Mouse (Mus musculus) layer of hippocampus, adult 8-10 months (tissue): ENCODE data around the gene Hc. TPM values are rescaled to one million over a fixed set of nuclear protein-coding genes. Genes with fewer than 3 reads are reported as not detected.

Source experiments
- DNase-seq, 2 experiments: peaks; one replicate each; pipeline ENCODE4 v3.0.0; 2022; ENCODE audit warnings: low spot score in 2 of 2
- total RNA-seq, 4 experiments: library from RNA; stranded (reverse); gene quantifications; 2 replicates each; pipeline ENCODE4 v1.2.4; 2022

Hc gene
- total RNA-seq, 4 experiments from 2014 or later: 0.11 to 0.48 TPM; not detected in 2

DNA sequence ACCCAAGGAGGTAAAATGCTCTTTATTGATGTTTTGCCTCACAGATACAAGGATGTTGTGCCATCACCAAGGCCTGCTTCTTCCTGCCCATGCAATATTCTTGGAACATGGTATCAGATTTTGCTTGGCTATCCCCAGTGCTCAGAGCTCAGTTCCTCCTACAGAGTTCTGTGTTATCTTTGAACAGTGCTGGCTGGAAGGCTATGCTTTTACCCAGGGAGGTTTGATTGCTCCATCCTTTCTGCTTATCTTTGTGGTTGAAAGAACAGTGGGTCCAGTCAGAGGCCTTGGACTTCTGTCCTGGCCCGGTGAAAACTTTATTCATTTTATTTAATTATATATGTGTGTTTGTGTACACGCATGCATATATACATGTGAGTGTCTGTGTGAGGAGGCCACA is 83.0 kb downstream of the Hc start:
- no peak for DNase-seq

DNA sequence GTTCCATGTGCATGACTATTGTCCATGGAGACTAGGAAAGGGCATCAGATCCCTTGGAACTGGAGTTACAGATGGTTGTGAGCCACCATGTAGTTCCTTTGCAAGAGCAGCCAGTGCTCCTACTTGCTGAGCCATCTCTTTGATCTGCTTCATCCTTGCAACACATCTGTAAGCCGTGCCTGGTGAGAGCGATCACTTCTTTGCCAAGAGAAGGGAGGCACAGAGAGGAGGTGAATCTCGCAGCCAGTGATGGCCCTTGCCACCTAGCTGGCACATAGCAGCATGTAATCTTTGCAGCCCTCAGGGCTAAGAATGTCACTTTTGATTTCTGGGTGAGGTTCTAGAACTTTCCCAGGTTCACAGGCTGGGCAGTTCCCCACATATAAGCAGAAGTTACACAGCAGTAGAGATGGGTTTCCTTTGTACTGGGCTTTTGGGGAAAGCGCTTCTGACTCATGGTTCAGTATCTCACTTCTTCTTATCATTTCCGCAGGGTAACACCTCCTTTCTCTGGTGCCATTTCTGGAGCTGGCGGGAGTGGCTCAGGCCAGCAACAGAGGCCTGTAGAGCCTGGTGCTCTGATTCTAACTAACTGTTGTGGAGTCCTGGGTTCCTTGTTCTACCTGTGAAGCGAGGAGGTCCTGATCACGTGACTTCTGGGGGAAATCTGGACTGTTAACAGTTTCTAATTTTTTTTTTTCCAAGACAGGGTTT is 84.1 kb downstream of the Hc start:
- DNase-seq: no peak

DNA sequence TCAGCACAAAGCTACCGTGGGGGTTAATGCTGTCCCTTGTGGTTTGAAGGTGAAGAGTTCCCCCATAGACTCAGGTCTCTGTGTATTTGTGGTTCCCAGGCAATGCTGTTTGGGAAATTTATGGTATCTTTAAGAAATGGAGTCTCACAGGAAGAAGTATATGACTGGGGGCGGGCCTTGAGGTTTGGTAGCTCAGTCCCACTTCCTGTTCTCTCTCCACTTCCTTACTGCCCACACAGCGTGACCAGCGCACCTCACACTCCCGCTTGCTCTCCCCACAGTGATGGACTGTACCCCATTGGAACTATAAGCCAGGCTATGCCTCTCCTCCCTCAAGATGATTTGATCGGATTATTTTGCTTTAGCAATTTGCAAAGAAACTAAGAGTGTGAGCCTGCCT is 84.8 kb downstream of the Hc start:
- DNase-seq: no peak

DNA sequence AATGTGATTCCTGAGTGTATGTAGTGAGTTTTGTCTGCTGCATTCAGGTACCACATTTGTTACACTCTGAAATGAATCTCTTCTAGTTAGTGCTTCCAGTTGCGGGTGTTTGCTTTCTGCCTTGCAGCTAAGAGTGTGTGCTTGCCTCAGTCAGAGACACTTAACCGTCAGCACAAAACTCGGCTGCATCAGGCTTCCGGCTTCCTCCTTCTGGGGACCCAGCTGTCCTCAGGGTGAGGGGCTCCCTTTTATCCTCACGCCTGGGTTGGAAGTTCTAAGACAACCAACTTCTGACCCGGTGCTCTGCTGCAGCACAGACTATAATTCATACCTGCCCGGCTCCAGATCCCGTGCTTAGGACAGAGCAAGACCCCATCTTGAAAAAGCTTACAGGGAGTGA is 88.2 kb downstream of the Hc start:
- DNase-seq: no peak

DNA sequence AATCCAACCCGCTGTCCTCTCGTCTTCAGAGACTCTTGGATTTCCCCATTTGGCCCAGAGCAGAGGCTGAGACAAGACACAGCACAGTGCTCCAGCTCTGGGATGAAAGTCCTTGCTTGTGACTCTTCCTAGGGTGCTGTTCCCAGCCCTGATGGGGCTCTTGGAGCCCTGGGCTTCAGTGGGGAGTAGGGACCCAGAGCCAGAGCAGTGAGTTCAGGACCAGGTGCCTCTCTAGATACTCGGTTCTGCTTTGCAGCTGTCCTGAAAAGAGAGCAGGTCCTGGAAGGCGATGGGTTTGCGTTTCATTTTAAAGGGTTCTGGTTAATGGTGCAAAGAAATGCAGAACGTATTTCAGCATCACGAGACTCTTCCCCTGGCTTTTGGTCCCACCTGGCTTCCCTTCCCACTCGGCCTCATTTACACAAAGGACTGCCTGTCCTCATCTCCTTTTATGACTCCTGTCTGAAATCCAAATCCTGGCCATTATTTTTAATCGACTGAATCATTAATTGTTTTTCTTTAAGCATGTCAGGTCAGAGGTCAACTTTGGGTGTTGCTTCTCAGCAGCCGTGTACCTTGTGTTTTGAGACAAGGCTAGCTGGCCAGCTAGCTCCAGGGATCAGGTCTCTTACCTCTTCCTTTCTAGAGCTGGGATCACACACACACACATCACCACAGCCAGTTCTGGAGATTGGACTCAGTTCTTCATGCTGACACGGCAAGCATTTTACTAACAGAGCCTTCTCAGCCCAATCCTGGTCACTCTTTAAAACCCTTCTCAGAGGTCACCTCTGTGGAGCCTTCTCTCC is 90.0 kb downstream of the Hc start:
- DNase-seq: no peak

DNA sequence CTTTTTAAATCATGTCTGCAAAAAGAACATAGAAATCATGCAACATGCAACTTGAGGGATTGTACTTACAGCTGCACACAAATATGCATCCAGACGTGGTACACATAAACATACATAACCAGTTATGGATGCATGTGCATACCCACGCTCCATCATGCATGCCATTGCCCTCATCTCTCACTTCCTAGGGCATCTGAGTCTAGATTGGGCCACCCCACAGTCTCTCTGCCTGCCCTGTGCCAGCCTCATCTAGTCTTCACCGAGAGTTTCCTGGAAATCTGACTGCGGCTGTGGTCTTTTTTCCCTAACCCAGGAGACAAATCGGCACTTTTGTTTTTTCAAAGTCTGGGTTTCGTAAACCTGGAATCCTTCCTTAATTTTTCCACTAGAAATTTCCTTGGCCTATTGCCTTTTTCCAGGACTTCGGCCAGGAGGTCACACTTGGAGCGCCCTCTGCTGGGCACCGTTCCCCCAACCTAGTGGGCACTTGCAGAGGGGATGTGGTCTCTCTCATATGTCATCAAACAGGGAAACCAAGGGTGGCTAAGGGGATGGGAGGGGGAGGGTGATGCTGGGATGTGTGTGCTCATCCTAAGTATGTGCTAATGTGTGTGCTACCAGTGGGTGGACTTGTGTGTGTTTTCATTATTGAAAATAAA is 91.0 kb downstream of the Hc start:
- peak in 1 of 2 experiments; percentile 43 for DNase-seq

DNA sequence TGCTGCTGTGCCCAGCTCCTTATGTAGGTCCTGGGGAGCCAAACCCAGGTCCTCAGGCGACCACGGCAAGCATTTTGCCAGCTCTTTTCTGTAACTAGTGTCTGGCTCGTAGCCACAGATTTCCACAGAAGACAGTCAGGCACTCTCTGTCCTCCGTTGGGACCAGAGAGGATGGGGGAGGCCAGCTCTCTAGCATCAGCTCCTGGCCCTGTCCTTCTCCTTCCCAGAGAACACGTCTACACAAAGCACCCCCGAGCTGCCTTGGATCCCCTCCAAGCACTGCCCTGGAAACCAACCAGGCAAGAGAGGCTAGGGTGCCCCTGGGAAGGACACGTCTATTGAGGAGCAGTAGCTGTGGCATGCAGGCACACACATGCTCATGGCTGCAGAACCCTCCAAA is 92.1 kb downstream of the Hc start:
- DNase-seq: no peak

DNA sequence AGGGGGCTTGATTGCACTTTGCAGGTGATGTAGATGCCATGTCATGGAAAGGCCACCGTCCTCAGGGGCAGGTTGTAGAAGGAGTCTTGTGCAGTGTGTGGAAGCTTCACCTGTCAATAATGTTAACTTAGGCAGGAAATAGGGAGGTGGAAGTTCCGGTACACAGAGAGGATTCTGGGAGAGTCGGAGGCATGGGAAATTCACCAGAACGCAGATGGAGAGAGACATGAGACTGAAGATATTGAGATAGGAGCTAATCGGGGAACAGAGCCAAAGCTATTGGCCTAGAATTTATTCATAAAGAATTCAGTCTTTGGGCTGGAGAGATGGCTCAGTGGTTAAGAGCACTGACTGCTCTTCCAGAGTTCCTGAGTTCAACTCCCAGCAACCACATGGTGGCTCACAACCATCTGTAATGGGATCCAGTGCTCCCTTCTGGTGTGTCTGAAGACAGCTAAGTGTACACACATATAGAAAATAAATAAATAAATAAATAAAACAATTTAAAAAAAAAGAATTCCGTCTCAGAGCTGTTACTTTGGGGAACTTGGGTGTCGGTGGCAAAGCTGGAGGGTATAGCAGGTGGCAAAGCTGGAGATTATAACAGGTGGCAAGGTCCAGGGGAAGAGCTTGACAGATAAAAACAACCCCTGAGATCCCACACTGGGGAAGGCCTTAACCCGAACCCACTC is 94.8 kb downstream of the Hc start:
- DNase-seq: no peak

DNA sequence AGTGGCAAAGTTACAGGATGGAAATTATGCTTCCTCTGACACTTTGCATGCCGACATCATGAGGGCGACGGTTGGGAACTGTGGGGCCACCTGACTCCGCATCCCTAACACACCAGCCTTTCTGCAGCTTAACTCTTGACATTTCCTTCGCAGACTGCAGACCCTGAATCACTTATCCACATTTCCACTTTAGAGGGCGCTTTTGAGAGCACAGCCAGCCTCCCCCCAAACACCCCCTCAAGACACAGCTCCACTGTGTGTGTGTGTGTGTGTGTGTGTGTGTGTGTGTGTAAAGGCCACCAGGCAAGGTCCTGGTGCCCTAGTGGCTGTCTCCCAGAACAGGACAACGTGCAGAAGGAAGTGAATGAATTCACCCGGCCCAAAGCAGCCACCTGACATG is 95.4 kb downstream of the Hc start:
- DNase-seq: no peak

DNA sequence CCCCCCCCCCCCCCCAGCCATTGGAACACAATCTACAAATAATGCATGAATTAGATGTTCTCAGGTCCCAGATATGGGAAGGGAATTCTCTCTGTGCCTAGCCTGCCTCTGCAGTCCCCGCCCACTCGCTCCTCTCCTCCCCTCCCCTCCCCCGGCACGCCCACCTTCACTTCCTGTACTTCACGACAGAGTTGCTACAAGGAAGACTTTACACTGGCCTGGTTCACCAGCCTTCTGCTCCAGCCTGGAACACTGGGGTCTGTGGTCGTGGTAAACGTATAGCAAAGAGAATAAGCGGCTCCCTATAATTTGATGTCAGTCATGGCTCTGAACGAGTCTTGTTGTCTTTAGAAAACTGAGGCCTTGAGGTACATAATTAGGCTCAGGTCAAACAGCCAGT is 95.9 kb downstream of the Hc start:
- no peak for DNase-seq

DNA sequence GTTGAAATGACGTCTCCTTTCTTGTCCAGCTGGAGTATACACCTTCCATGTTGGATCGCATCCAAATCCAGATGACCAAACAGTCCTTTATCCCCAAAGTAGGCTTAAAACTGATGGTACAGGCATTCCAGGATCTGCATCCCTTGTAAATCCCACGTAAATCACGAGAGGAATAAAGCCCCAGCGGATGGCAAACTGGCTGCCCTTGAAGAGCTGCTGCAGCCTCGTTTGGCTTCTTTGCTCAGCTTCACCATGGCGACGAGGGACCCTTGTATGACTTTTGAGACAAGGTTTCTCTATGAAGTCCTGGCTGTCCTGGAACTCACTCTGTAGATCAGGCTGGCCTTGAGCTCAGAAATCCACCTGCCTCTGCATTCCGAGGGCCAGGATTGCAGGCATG is 96.6 kb downstream of the Hc start:
- no peak for DNase-seq

DNA sequence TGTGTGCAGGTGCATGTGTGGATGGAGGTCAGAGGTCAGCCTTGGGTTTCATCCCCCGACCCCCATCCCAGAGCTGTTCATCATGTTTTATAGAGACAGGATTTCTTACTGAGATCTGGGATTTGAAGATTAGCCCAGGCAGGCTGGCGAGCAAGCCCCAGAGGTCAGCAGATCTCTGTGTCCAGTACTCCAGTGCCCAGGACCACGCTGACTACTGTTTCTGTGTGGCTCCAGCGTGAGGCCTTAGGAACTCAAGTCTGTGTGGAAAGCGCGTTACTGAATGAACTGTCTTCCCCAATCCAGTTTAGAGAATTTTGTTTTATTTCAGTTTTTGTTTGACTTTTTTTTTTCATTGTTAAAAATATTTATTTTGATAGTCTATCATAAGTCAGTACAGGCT is 97.0 kb downstream of the Hc start:
- no peak for DNase-seq

DNA sequence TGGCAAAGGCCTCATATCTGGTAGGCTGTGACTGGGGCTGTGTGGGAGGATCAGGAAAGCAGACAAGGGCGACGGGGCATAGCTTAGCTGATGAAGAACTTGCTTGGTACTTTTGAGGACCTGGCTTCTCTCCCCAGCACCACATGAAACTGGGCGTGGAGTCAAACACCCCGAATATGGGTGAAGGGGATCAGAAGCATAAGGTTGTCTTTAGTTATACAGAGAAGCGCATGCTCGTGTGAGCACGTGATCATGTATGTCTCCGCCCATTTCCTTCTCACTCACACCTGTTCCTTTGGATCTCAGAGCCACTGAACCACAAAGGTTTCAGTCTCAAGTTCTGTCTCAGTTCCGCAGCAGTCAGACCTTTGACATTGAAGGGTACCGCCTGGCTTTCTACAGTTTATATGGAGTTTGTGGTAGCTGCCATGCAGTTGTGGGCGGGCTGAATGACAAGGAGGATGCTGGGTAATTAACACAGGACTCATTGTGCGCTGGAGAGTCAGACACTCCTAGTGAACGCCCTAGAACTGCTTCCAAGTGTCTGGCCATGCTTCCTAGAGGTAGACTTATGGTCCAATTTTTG is 97.8 kb downstream of the Hc start:
- DNase-seq: no peak

DNA sequence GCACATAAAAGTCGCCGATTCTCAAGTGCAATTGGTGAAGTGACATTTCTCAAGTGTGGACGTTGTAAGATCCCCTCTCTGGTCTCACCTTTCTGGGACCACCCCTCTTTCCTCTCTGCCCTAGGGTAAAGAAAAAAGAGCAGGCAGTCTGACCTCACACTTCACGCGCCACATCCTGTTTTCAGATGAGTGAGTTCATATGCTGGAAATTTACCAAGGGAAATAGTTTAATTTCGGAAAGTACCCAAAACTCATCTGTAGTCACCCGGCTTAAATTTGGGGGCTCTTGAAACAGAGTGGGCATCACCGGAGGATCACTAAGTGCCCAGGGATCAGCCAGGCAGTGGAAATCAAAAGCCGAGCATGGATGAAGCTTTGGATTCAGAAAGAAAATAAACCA is 98.3 kb downstream of the Hc start:
- DNase-seq: no peak

DNA sequence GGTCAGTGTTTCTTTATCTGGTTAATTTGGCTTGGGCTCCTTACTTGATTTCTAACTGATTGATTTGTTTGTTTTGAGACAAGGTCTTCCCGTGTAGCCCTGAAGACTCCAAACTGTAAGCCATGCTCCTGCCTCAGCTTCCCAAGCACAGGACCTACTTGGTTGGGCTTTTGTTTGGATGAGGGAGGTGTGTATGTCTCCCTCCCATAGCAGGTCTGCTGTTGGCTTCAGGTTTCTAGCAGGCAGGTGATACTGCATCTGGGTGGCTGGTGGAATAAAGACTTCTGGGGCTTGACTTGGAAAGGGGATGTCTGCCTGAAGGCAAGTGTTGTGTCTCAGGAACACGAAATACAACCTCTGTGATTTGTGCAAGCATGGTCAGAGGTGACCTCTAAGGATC is 99.0 kb downstream of the Hc start:
- DNase-seq: no peak

DNA sequence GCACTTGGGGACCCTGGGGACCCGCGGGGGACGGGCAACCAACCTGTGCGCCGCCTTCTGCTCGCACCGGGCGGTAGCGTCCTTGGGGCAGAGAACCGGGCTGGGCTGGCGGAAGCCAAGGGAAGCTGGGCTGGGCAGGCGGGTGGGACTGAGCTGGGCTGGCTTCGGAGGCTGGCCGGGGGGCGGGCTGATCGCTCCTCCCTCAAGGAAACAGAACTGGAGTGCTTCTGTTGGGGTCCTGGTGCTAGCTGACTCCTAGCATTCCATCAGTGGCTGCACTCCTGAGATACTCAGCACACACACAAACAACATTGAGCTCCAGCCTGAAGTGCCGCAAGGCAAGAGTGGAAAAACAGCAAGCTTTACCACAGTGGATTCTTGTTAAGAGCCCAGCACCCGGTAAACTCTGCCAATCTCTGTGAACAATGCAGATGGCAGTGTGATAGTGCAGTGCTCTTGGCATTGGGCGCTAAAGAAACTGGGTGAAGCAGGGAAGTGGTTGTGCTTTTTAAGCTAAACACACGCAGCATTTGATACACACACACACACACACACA is 99.7 kb downstream of the Hc start, which contains the start of gene Traf1:
TSS of gene Traf1 (minus strand) at position 292 of the 556 bp plus-strand sequence.
- no peak for DNase-seq

DNA sequence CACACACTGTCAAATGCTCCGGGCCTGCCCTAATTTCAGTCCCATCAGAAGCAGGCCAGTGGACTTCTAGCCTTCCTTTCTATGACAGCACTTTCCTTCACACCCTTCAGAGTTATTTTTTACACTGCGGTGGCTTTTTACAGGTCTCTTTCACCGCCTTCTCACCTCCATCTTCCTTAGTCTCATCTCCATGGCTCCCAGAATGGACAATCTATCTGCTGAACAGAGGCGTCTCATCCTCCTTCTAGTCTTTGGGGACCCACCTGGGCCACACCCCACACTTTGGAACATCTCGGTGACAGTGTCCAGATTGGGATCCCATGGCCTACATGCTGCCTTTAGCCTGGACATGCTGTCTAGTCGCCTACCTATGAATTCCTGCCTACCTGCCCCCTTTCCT is 100.3 kb downstream of the Hc start:
- DNase-seq: no peak

DNA sequence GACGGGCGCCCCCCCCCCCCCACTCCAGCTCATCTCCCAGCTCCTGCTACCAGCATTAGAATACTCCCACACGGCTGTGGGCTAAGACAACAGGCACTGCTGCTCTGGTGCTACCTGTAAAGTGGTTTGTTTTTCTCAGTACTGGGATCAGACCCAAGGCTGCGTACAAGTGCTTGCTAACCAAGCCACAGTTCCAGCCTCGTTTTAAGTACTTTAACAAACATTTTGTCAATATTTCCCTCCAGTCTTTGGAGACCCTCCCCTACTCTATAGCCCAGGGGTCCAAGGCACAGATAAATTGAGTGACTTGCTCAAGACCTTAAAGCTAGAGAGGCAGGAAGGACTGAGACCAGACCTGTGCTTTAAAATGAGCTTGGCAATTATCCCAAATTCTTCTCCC is 100.8 kb downstream of the Hc start:
- DNase-seq: no peak

DNA sequence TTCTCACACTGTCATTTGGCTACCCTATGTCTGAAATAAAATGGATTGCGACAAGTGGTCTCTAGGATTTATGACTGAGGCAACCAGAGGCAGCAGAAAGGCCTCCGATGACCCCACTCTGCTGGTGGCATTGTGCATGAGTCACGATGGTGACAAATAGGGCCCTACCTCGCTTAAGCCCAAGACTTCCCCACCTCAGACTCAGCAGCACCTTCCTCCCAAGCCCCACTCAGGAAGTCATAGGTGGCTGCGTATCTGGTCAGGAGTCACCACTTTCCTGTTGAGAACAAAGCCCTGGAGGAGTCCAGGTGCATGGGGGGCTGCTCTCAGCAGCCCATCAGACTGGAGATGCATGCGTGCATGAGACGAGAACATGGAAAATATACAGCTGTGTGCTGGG is 102.7 kb downstream of the Hc start:
- no peak for DNase-seq

DNA sequence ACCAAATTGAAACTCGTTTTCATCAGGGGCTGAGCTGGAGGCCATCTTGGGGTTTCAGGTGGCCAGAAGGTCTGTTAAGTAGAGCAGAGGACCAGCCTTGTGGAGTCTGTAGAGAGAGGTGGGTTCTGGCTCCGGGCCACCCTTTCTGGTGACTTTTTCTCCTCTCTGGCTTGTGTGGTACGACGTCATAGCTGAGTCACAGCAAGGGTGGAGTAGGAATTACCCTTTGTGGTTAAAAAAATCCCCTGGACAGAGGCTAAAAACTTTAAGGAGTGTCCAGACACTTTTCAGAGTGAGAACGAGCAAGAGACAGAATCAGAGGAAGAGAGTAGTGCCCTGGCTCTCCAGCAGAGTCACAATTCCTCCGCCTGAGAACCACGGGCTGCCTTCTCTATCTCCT is 103.2 kb downstream of the Hc start:
- DNase-seq: no peak

DNA sequence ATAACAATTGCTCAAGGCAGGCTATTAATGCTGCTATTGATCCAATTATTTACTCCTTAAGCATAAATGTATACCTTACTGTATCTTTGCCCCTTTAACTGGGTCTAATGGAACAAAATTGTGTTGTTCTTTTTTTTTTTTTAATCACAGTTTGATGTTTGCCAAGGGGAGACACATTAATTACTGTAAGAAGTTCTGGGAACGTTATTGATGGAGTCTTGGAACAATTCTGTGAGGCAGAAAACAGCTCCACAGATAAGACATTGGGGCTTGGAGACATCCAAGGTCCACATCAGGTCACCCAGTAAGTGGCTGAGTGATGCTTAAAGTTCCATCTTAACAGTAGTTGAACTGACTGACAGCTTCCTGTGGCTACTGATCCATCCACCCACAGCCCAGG is 103.8 kb downstream of the Hc start:
- no peak for DNase-seq
